Mouse (Mus musculus) urinary bladder, postnatal 4 days (tissue): ENCODE results near the gene Myo1e.

Experiments used
- DNase-seq, 2 experiments: peaks; one replicate each; pipeline ENCODE4 v3.0.0; 2021 to 2022; ENCODE audit warnings: low spot score in 2 of 2

The Myo1e gene

DNA sequence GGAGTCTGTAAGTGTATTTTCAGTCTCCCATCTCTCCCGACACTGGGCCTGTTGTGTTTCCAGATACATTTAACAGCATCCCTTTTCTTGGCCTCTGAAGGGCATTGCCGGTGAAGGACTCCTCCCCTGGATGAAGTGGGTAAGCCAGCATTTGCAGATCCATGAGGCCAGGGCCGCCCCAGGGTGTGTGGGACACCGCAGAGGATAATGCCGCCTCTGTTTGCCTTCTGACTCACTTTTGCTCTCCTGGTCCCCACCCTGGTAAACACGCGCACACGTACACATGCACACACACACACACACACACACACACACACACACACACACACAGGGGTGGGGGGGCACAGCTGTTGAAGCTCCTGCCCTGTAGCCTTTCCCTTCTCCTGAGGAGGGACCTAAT is 74.3 kb downstream of the Myo1e start:
- no peak for DNase-seq

DNA sequence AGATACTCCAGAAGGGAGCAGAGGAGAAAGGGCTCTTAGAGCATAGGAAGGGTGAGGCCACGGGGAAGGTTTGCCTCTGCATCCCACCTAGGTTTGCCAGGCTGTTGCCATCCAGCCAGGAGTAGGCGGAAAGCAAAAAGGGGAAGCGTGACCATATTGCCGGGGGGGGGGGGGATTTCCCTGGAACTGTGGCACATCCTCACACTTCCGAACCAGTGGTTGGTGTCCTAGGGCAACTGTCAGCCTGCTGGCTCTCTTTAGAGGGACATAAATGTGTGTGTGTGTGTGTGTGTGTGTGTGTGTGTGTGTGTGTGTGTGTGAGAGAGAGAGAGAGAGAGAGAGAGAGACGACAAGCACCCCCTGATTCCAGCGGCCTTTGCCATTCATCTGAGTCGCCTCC is 75.0 kb downstream of the Myo1e start:
- no peak for DNase-seq

DNA sequence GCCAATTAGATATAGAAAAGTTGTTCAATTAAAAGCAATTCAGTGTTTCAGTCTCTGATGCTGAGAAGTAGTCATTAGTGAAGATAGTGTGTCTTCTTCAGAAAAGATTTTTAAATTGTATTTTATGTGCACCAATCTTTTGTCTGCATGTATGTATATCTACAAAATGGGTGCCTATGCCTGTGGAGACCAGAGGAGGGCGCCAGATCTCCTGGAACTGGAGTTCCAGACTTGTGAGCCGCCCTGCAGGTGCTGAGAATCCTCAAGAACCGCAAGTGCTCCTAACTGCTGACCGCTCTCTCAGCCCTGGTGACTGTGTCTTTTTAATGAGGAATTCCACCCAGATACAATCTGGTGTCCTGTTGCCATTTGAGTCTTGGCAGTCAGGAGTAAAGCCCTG is 76.0 kb downstream of the Myo1e start:
- DNase-seq = no peak

DNA sequence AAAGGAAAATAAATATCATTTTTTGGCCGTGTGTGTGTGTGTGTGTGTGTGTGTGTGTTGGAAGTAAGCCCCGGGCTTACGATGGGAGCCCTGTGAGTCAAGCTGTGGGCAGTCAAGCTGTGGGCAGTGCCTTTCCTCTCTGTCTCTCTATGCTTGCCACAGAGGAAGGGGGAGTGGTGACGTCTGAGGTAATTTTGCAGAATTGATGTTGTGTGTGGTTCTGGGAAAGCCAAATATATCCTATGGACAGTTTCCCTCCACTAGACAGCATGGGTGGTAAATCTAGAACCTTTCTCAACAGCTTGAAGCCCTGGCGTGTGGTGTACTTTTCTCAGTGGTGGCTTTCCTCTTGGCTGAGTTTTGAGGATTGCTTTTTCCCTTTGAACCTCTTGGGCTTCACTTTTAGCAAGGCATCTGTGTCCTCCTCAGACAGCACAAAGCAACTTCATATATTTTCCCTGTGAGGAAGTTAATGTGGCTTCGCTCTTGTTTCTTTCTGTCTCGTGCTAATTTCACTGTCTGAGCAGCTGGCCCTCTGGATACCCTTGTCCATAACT is 77.5 kb downstream of the Myo1e start:
- no peak for DNase-seq

DNA sequence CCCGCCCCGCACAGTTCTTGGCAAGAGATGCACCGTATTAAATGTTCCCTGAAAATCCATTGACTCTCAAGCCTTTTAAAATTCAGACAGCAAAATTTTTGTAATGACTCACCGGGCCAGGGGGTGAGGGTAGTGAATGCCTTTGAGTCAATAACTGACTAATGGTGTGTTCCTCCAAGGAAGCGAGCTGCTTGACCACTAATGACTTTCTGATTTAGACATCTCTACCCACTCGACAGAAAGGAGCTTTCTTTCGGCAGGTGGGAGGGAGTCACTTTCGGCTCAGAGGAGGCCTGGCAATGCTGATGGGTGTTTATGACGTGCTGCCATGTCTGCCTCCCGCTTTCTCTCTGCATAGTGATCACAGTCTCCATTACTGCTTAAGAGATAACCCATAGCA is 83.6 kb downstream of the Myo1e start:
- DNase-seq = no peak

DNA sequence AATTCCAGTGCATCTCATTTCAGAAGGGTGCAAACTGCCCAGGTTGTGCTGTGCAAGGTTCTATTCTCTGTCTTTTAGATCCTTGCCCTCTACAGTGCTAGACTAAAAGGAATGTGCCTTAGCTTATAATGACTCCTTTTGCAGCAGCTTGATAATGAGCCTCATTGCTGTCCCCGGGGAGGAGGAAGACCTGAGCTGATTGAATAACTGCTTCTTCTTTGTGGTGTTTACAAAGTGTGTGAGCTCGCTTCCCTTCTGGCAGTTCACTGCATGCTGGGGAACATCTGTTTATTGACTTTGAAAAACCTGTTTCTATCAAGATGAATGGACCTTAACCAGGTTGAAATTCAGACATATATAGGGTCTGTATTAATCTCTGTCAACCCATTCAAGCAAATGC is 89.8 kb downstream of the Myo1e start:
- DNase-seq = no peak

DNA sequence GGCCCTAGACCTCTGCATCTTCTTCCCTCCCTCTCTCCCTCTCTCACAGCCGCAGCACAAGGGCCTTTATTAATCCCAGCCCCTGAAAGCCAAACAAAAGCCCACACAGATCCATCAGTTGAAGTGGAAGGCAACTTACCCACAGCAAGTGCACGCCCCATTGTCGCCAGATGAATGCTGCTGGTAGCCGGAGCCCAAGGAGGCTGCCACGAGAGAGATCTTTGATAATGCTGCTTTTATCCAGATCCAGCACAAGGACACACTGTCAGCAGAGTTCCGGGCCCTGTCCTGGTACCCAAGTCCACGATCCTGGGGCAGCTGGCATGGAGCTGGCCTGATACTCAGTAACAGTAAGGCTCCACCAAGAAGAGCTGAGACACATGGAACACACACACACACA is 91.1 kb downstream of the Myo1e start:
- no peak for DNase-seq

DNA sequence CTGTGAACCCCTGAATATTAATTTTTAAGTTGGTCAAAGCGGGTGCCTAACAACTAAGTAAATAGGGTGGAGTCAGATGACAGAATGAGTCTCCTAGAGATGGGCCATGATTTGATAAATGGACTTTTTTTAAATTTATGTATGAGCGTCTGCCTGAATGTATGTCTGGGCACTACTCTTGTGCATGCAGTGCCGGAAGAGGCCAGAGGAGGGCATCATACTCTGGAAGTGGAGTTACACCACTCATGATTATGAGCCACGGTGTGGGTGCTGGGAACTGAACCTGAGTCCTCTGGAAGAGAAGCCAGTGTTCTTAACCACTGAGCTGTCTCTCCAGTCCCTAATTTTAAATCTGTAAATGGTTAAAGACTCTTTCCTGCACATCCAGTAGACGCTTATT is 93.6 kb downstream of the Myo1e start:
- DNase-seq = no peak

DNA sequence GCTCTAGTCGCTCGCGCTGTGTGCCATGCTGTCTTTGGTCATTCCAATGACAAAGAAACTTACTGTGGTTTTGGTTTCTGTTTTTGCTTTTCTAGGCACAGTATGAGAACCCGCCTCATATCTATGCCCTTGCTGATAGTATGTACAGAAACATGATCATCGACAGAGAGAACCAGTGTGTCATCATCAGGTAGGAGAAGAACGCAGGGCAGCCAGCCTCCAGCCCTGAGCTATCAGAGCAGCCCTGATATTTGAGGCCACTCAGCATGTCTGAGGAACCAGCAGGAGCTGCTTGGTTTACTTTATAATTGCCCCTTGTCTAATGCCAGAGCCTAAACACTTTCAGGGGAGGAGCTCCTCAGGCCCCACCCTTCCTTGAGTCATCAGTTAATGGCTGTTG is 94.4 kb downstream of the Myo1e start:
- DNase-seq = no peak

DNA sequence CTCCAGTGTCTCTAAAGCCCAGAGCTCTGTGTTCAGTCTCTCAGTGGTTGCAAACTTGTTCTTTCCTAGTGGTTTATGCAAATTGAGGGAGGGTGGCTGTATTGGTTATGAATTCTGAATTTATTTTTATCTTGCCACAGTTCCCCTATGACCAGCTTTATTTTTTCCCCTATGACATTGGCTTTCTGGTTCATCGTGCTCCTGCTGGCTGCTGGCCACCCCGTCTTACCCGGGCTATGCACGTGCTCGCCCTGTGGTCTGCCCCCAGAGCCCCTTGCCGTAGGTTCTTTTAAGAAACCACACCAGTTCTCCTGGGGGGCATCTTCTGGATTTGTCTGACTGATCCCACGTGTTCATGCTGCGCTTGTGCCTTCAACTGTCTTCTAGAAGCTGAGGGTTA is 97.8 kb downstream of the Myo1e start:
- DNase-seq = no peak

DNA sequence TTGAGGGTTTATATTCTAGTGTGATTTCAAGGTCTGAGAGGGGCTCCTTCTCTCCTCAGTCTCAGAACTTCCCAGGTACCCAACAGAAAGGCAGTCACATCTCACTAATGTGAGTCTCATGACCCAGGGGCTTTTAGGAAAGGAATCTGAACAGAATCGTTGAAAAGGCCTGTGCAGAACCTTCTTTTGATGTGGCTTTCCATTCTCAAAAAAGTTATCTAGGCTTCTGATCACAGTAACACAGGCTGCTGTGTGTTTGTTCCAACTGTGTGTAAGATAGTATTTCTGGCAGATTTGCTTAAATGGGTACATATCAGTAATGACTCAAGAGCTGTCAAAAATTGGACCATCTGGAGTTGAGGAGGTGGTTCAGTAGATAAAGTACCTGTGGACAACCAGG is 102.9 kb downstream of the Myo1e start:
- no peak for DNase-seq

DNA sequence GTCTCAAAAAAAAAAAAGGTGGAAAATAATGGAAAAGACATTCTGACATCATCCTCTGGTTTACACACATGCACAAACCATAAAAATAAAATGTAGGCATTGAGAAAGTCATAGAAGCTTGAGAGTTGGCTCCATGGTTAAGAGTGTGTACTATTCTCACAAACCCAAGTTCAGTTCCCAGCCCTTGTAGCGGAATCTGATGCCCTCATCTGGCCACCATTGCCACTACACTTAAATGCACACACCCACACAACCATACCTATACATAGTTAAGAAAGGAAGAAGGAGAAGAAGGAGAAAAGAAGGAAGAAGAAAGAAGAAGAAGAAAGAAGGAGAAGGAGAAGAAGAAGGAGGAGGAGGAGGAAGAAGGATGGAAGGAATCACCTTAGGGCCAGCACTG is 106.9 kb downstream of the Myo1e start:
- no peak for DNase-seq

DNA sequence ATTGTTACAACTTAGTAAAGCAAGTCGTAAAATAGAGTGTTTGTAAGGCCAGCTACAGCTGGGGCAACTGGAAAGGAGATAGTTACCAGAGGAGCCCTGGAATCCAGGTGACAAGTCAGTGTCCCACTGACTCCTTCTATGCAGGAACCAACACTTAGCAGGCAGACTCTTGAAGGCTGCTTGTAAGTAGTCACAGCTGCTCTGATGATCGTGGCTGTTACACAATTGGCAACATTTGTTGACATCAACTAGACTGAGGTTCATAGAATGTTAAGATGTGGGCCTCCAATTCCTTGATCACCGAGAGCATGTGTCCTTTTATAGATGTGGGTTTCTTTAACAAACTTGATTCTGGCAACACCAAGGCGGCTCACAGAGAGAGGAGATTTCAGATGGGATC is 108.0 kb downstream of the Myo1e start:
- no peak for DNase-seq

DNA sequence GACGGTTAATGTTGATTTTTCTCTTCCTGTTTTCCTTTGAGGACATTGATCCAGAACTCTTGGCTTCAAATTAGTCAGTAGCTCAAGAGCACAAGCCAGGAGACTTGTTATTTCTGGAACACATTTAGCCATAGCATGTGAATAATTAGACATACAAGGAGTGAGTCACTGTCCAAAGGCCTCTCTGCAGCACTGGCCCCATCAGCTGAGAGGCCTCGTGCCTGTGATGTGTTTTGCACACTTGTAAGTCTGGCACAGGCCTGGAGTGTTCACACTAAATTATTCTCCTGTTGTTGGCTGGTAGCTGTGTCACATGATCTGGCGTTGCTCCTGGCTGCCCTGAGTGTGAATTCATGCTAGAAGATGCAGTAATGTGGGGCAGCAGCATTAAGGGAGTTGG is 111.5 kb downstream of the Myo1e start:
- DNase-seq = no peak

DNA sequence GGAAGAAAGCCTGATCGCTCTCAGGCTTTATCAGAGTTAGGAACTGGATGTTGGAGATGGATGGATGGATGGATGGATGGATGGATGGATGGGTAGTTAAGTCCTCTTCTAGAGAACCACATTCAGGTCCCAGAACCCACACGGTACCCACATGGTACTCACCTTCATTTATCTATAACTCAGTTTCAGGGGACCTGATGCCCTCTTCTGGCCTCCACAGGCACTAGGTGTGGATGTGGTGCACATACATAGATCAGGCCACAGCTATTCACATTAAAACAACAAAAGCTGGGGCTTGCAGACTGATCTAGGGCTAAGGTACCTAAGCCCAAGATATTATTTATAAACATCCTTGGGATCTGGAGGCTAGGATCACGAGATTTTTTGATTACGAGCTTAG is 117.2 kb downstream of the Myo1e start:
- no peak for DNase-seq

DNA sequence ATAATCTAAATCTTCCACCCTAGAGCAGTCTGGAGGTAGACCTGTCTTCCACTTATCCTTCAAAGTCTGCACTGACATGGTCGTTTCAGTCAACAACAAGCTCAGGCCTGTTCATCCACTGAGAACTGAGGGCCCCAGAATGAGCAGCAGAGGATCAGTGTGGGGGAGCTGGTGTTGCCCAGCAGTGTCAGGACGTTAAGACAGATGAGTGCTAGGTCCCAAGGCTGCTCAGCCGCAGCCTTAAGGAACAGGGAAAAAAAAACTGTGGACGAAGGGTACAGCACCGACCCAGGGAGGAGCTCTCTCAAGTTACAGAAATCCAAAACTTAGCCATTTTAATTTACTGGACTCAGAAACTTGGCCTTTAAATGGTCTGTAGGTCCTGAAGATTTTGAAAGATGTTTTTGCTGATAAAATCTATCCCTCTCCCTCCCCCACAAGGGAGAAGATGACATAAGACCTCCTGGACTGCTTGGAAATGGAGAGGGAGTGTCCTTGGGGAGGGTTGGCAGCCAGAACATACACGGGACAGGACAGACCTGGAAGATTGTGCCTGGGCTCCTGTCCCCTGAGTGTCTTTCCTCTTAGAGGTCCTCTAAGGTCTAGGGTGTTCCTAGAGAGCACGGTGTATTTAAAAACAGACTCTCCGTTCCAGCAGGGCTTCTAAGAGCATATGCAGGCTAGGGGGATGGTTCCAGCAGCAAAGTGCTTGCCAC is 118.9 kb downstream of the Myo1e start:
- DNase-seq = no peak

DNA sequence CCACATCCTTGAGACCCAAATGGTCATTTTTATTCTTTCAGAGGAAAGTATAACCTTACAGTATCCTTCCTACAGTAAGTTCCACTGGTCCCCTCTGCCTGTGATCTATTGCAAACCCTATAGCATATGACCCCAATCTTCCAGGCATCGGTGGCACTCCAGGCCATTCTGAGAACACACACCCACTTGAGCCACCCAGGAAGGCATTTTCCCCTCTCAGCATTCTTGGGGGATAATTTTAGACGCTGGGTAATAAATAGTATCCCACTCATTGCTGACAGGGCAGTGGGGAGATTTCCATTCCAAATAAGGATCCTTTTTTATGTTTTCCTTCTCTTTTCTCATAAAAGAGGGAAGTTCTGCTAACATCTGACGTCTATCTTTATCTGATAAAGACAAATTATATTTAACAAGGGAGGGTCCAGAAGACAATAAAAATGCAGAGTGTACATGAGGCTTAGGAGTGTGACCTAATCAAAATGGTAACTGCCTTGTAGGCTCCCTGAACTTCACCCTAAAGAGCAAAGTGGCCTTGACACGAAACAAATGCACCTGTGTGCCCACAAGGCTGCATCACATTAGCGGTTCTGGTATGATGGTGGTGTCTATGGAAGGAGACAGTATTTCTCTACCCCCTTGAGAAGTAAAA is 121.2 kb downstream of the Myo1e start:
- DNase-seq = no peak

DNA sequence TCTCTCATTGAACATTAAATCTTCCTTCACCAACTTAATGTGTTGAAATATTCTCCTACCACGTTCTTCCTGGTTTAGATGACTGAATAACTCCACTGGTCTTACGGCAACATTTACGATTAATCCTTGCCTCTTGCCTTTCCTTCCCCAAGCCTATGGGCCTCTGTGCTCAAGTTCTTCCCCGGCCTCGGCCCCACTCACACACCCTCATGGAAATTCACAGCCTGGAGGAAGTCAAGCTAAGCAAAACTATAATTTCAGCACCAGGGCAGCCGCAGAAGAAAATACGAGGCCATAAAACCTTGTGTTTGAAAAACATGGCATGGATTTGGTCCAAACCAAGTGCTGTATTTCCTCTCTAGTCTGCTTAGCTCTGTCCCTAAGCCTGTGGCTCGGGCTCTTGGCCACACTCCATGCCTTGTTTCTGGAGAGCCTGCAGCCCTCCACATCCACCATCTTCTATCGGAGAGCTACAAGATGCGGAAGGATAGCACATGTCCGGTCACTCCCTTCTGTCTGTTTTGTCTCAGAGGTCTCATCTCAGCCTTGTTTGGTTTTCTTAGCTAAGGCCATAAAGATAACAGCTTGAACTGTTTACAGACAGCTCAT is 124.7 kb downstream of the Myo1e start:
- peak in 1 of 2 experiments; percentile 23 for DNase-seq

DNA sequence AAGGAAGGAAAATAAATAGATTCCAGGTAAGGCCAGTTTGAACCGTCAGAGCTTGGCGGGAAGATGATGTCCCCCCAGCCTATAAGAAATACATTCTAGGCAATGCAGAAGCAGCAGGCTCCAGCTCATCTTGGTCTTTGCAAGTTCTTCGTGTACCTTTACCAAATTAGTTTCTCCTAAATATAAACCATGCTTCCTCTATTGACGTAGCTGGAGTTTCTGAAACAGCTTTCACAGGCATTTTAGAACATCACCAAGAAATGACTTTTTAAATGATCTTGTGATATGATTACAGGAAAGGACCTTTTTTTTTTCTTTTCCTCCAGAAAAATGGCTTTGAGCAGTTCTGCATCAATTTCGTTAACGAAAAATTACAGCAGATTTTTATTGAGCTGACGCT is 131.2 kb downstream of the Myo1e start:
- DNase-seq = no peak

DNA sequence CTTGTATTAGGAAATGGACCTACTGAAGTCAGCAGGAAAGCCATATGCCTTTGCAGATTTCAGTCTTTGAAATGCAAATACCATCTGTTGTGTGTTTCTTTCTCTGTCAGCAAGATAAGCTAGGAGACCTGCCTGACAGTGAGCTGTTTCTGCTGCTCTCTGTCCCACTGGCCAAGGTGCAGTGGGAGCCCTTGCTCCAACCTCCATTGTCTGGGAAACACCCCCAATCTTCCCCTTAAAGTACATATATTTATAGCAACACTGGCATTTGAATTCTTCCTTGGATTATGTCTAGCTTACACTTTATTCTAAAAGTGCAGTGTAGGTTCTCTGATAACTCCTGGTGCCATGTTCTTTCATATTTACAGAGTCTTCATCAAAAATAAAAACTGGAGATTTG is 131.7 kb downstream of the Myo1e start:
- DNase-seq = no peak

DNA sequence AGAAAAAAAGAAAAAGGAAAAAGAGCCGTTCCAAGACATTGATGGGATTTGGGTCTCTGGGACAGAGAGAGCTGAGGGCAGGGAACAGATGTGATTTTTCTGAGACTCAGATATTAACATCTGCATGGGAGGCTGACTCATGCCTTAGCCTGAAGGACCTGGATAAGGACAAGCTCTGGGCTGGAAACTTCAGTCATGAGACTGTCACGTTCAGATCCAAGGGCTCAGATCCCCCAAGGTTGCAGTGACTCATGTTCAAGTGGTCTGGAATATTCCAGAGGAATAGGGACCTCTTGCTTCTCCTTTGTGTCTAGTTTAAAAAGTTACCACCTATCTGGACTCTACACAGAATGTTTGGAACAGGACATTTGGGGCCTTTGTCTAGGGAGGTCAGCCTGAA is 142.1 kb downstream of the Myo1e start:
- no peak for DNase-seq

DNA sequence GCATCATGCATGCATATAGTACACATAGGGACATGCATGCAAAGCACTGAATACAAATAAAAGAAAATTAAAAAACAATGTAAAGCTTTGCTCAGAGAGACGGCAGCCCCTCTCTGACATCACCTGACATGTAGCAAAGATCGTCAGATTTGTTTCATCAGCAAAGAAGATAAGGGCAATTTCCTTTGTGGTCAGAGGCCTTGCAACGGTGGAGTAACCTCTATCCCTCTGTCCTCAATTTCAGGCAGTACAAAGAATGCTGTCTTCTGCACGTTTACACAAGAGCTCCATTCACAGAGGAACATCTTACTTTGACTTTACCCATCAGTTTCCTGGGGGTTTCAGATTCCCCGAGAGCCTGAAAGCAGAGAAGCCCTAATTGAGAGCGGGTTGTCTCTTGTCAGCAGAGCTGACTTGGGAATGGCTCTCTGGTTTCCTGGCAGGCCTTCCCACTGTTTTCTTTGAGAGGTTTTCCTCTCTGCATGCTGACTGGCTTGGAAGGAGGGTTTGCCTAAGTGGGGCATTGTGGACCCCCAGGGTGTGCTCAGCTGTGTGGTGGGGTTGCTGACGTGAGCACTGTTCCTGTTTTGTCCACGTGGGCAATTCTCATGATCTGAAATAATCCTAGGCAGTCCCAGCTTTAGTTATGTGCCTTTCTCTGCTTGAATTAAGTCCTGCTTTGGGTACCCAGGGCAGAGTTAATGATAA is 144.6 kb downstream of the Myo1e start:
- no peak for DNase-seq

DNA sequence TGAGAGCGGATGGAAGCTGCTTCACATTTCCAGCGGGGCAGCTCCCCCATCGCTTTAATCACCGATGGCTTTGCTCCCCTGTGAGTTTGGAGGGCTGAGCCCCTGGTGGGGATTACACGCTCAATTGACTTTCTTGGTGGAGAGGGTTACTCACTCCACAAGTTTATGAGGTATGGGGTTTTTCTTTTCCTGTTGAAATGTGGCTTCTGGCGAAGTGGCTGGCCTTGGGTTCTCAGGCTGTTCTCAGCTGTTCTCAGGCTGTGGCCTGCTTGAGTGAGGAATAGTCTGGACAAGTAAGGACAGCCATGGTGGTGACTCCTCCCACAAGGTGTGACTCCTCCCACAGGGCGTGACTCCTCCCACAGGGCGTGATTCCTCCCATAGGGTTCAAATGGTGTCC is 149.1 kb downstream of the Myo1e start:
- no peak for DNase-seq
